Mouse (Mus musculus): ENCODE data around the gene Hvcn1.

GRCm38 (mm10) chr5:122179665-122180064, 26.9 kb upstream of the Hvcn1 start:
- TF ChIP-seq CTCF (IDR thresholded peaks at IDR 0.05; ENCODE audit: low read depth) (no peak), EP300 (IDR thresholded peaks at IDR 0.05; ENCODE audit: low read depth) (no peak)
